Mouse (Mus musculus) cerebellum, adult 2 months (tissue): Measurements from ENCODE around the gene Suclg1. TPM values are rescaled to one million over a fixed set of nuclear protein-coding genes. Genes with fewer than 3 reads are reported as not detected.

Source experiments
- DNase-seq, 2 experiments: peaks; one replicate each; pipeline ENCODE4 v3.0.0; 2021
- H3K27ac ChIP-seq: fragments of 200-500 bp; 2 replicates; pipeline ENCODE4 v1.5.1; 2012; ENCODE audit warnings: low read length, control low read depth, inconsistent platforms; ENCODE audit not compliant: insufficient read depth
- H3K27me3 ChIP-seq: fragments of 200-500 bp; 2 replicates; pipeline ENCODE4 v1.6.1; 2012; ENCODE audit warnings: inconsistent platforms, mild to moderate bottlenecking, low read length, moderate library complexity; ENCODE audit not compliant: control insufficient read depth, insufficient read depth
- H3K4me1 ChIP-seq: fragments of 200-500 bp; 2 replicates; pipeline ENCODE4 v1.6.1; 2011; ENCODE audit warnings: low read length; ENCODE audit not compliant: control insufficient read depth, insufficient read depth
- H3K4me3 ChIP-seq: fragments of 200-500 bp; replicated peaks from 2 replicates; pipeline ENCODE3; 2011; ENCODE audit warnings: mild to moderate bottlenecking, low read depth, low read length, control low read depth; ENCODE audit not compliant: insufficient read depth
- CTCF ChIP-seq: fragments of 200-500 bp; IDR thresholded peaks from 2 replicates; pipeline ENCODE4 v1.5.1; 2011; ENCODE audit warnings: low read depth, mild to moderate bottlenecking, control low read depth, low read length, moderate library complexity, borderline replicate concordance; ENCODE audit not compliant: insufficient read depth
- POLR2A ChIP-seq: fragments of 200-500 bp; IDR thresholded peaks from 2 replicates; pipeline ENCODE4 v1.6.1; 2011; ENCODE audit warnings: low read length, control low read depth, borderline replicate concordance; ENCODE audit not compliant: insufficient read depth
- WGBS: fragments of 180-500 bp; shearing (Covaris S2); methylation state at CpG from one replicate; pipeline ENCODE4 v1.1.7; 2018; 5-methylcytosine and 5-hydroxymethylcytosine counted together
- polyA plus RNA-seq: library from polyadenylated mRNA; depleted of rRNA; stranded (reverse); fragments of >200 nt; gene quantifications from 2 replicates; pipeline ENCODE4 v1.2.3, GENCODE M21; 2012; rRNA removed

Suclg1 gene
- 210 and 214 TPM in 2 replicates for polyA plus RNA-seq

- H3K27ac ChIP-seq, result peak within 1 kb of the TSS; percentile 72
- H3K27me3 ChIP-seq, result no peaks in the 10 kb centered on the region
- H3K4me3 ChIP-seq, result peak within 1 kb of the TSS; percentile 87
- peaks cover 3% of the 10 kb centered on the region; the same call in 1 of the 2 replicates for H3K4me1 ChIP-seq
- TF ChIP-seq POLR2A (peak; percentile 83), CTCF (no peak)
- DNase-seq, result peak; percentile 89 to 90
- under 1% methylated on average over 58 of the region's 58 CpGs for WGBS
Measured at GRCm38 (mm10) chr6:73248237-73249048, at the start of gene Suclg1. Suclg1 (plus strand) TSS chr6:73248382.

DNA sequence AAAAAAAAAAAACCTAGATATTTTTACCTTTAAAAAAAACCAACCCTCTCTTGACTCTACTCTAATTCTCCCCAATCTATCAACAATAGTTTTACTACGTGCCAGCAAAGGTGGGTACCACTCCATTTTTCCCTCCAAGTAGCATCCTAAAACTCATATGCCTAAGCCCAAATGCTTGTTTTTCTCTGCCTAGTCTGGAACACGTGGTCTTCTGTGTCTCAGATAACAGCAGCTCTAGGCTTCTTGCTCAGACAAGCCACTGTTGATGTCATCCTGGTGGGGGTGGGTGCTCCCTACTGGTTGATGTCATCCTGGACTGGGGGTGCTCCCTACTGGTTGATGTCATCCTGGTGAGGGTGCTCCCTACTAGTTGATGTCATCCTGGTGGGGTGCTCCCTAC, 44.5 kb upstream of the Suclg1 start:
- Histone ChIP-seq H3K27ac (no peak overlapping the region), H3K4me3 (no peak overlapping the region), H3K4me1 (no peaks in the 10 kb centered on the region), H3K27me3 (no peaks in the 10 kb centered on the region)
- no peak for DNase-seq
- WGBS, result 77% methylated on average over 2 of the region's 2 CpGs
- TF ChIP-seq CTCF (no peak), POLR2A (no peak)

DNA sequence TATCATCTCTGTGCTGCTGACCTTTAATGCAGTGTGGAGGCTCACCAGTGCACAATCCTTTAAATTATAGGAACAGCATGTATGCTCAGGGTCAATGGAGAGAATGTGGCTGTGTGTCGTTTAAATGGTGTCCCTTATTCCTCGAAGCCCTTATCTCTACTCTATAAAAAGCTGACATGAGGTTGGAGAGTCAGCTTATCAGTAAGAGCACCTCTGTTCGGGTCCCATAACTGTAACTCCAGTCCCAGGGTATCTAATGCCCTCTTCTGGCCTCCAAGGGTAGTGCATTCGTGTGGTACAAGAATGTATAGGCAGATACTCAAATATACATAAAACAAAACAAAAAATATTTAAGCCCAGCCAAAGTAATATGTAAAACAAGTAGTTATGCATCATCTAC, 43.2 kb upstream of the Suclg1 start:
- 82% methylated on average over 4 of the region's 4 CpGs for WGBS

DNA sequence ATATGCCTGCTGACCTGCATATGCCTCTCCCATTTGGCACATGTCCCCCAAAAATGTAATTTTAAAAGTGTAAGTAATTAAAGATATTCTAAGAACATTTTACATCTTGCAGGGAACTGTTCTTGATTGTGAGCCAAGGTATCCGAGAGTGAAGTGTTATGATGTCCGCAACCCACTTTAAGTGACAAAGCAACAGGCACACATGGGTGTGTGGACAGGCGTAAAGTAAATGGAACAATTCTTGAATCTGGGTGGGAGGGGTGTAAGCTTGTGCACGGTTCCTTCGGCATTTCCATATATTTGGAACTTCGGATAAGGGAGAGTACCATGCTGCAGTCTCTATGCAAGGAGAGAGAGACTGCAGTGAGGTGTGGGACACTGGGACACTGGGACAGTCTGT, 38.6 kb upstream of the Suclg1 start:
- no peak for DNase-seq

More for the DNA sequence above, 43.2 kb upstream of the Suclg1 start:
- Histone ChIP-seq H3K27me3 (no peaks in the 10 kb centered on the region), H3K4me1 (no peaks in the 10 kb centered on the region), H3K4me3 (no peak overlapping the region), H3K27ac (no peak overlapping the region)
- no peak for DNase-seq
- TF ChIP-seq CTCF (no peak), POLR2A (no peak)

GRCm38 (mm10) chr6:73210445-73210972, 37.7 kb upstream of the Suclg1 start:
- H3K4me3 ChIP-seq, result no peak overlapping the region
- H3K4me1 ChIP-seq, result no peaks in the 10 kb centered on the region
- no peaks in the 10 kb centered on the region for H3K27me3 ChIP-seq
- no peak for DNase-seq
- 88% methylated on average over 4 of the region's 4 CpGs for WGBS
- H3K27ac ChIP-seq, result no peak overlapping the region
- no peak for TF ChIP-seq CTCF
- no peak for TF ChIP-seq POLR2A

More for the DNA sequence above, 38.6 kb upstream of the Suclg1 start:
- no peak for TF ChIP-seq POLR2A
- TF ChIP-seq CTCF, result no peak
- H3K4me1 ChIP-seq, result no peaks in the 10 kb centered on the region
- 81% methylated on average over 6 of the region's 6 CpGs for WGBS
- no peaks in the 10 kb centered on the region for H3K27me3 ChIP-seq
- no peak overlapping the region for H3K27ac ChIP-seq
- no peak overlapping the region for H3K4me3 ChIP-seq

DNA sequence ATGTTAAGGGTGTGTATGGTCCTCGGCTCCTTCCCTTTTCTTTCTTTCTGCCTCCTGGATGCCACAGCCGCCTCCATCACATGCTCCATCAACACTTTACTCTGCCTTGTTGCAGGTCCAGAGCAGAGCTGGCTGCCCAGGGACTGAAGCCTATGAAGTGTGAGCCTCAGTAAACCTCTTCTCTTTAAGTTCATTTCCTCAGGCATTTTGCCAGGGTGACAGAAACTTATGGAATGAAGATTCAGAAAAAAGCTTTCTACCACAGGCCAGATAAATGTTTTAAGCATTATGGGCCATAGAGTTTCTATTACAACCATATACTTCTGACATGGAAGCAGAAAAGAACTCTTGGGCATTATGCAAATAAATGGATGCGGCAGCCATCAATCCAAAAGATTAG, 37.1 kb upstream of the Suclg1 start:
- TF ChIP-seq CTCF (no peak), POLR2A (no peak)
- whole genome bisulfite sequencing, result 72% methylated on average over 3 of the region's 3 CpGs
- DNase-seq, result no peak
- Histone ChIP-seq H3K27me3 (no peaks in the 10 kb centered on the region), H3K4me1 (no peaks in the 10 kb centered on the region), H3K4me3 (no peak overlapping the region), H3K27ac (no peak overlapping the region)

- Histone ChIP-seq H3K4me3 (no peak overlapping the region), H3K4me1 (no peaks in the 10 kb centered on the region), H3K27ac (no peak overlapping the region), H3K27me3 (no peaks in the 10 kb centered on the region)
- TF ChIP-seq CTCF (no peak), POLR2A (no peak)
- DNase-seq, result no peak
Measured at GRCm38 (mm10) chr6:73211602-73212001, 36.6 kb upstream of the Suclg1 start.

- 26% methylated on average over 25 of the region's 25 CpGs for WGBS
- peak within 1 kb of the TSS; percentile 43 for H3K4me3 ChIP-seq
- peak; percentile 86 to 93 for DNase-seq
- H3K27ac ChIP-seq, result no peak within 1 kb of the TSS
- 0 out of 2 replicates have a peak, but pooled peaks cover 4% of the 10 kb centered on the region for H3K4me1 ChIP-seq
- H3K27me3 ChIP-seq, result no peaks in the 10 kb centered on the region
- TF ChIP-seq POLR2A, result no peak
- TF ChIP-seq CTCF, result no peak
Measured at GRCm38 (mm10) chr6:73221189-73221957, 26.8 kb upstream of the Suclg1 start, which contains the start of gene Dnah6. Dnah6 (minus strand) TSS chr6:73221651.
